Mouse (Mus musculus): ENCODE measurements around the gene Abcb1b.

DNA sequence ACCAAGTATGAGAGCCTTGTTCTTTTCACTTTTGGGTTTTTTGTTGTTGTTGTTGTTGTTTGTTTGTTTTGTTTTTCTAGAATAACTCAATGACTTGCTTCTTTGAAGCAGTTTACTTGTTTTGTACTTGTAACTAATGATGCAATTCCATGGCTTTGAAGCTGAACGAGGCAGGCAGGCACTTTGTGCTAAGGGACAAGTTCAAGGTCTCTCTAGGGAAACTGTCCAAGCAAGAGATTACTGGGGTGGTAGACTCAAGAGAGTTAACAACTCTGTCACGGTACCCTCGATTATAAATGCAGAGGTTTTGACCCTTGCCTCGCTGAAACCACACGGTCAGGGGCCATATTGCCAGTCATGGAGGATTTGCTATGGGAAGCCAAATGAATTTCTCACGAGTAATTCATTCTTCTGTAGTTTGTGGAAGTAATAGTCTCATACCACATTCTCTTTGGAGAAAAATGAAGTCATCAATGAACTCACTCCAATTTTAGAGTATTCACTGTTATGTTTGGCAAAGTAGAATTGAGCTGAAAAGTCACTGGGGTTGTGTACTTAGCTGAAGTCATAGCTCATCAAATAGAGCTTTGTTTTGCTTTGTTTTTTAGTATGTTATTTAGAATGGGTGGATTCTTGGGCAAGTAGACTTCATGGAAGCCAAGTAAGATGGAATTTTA lies 104.3 kb downstream of the Abcb1b start:
- no peak for TF ChIP-seq CTCF (IDR thresholded peaks at IDR 0.05; ENCODE audit: borderline replicate concordance, insufficient read depth, low read length)
- TF ChIP-seq POLR2A (IDR thresholded peaks at IDR 0.05; ENCODE audit: low read depth, low read length) = no peak
